Mouse (Mus musculus) hindbrain, embryonic 13.5 days (tissue): Measurements from ENCODE around the gene Rbpjl. TPM values are rescaled to one million over a fixed set of nuclear protein-coding genes. Genes with fewer than 3 reads are reported as not detected.

ENCODE experiments used
- ATAC-seq: fragments of 200-750 bp; cut with Nextera tagmentation; 2 replicates; pipeline ENCODE4 v1.8.0; 2017; ENCODE audit warnings: moderate TSS enrichment; ENCODE audit not compliant: low FRiP score
- H3K27ac ChIP-seq: fragments of 300-500 bp; sonication (generic); 2 replicates; pipeline ENCODE4 v1.5.1; 2015; ENCODE audit warnings: inconsistent platforms, mild to moderate bottlenecking, moderate library complexity
- H3K27me3 ChIP-seq: fragments of 300-500 bp; sonication (generic); 2 replicates; pipeline ENCODE4 v1.6.1; 2015; ENCODE audit warnings: mild to moderate bottlenecking, inconsistent platforms
- H3K36me3 ChIP-seq: fragments of 300-500 bp; sonication (generic); 2 replicates; pipeline ENCODE4 v1.6.1; 2015; ENCODE audit warnings: mild to moderate bottlenecking, inconsistent platforms
- H3K4me1 ChIP-seq: fragments of 300-500 bp; sonication (generic); replicated peaks from 2 replicates; pipeline ENCODE4 v1.6.1; 2015; ENCODE audit warnings: inconsistent platforms
- H3K4me2 ChIP-seq: fragments of 300-500 bp; sonication (generic); 2 replicates; pipeline ENCODE4 v1.6.1; 2015; ENCODE audit warnings: inconsistent platforms, mild to moderate bottlenecking, moderate library complexity
- H3K4me3 ChIP-seq: fragments of 300-500 bp; sonication (generic); 2 replicates; pipeline ENCODE4 v1.5.1; 2015; ENCODE audit warnings: mild to moderate bottlenecking, inconsistent platforms
- H3K9ac ChIP-seq: fragments of 300-500 bp; sonication (generic); 2 replicates; pipeline ENCODE4 v1.6.1; 2015; ENCODE audit warnings: mild to moderate bottlenecking, inconsistent platforms
- H3K9me3 ChIP-seq: fragments of 300-500 bp; sonication (generic); 2 replicates; pipeline ENCODE4 v1.6.1; 2016; ENCODE audit warnings: inconsistent platforms
- WGBS: fragments of 180-500 bp; shearing (Covaris S2); methylation state at CpG from one replicate; pipeline ENCODE4 v1.1.7; 2015; 5-methylcytosine and 5-hydroxymethylcytosine counted together
- polyA plus RNA-seq: library from polyadenylated mRNA; unstranded; fragments of >200 nt; fragmentation: Nextera tagmentation; extraction: Ambion mirVana; gene quantifications from 2 replicates; pipeline ENCODE4 v1.2.1, GENCODE M21; 2015

Rbpjl gene
- polyA plus RNA-seq, 1 experiment from 2014 or later, result 0.05 TPM

DNA sequence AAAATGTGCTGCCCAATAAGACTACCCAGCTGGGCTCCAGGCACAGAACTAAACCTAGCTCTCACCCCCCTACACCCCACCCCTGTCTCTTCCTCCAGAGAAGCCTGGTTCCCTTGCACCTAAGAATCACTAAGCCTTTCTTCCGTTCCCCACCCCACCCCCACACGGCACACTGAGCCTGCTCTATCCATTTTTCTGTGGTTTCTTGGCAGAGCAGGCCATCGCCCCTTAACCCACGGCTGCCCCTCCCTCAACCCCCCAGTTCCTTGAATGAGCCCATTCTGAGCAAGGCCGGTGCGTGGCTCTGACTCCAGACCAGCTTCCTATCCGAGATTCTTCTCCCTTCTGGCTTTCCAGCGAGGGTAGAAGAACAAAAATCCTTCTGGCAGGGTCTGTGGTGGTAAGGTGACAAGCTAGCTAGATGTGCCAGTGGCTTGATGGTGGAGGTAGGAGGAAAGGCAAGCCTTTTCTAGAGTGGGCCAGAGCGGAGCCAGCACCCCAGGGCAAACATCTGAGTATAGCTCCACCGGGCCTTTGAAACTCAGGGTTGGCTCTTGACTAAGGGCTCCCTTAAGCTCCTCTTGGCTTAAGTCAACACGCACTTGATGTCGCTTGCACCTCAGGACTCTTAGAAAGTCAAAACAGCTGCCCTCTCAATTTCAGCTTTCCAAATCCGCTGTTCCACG, 598 bp downstream of the Rbpjl start:
- no peaks in the 10 kb centered on the region for H3K9me3 ChIP-seq
- 11% methylated on average over 14 of the region's 14 CpGs for WGBS
- peak overlapping the region; percentile 63; the same call in 1 of the 2 replicates for H3K9ac ChIP-seq
- no peak overlapping the region for H3K27ac ChIP-seq
- H3K4me2 ChIP-seq, result 0 out of 2 replicates have a peak overlapping the region, but pooled peaks have one; percentile 64
- H3K27me3 ChIP-seq, result peaks cover 100% of the 10 kb centered on the region
- no peak for ATAC-seq
- peak overlapping the region; percentile 9; the same call in 1 of the 2 replicates for H3K4me3 ChIP-seq
- peaks cover 35% of the 10 kb centered on the region for H3K4me1 ChIP-seq
- no peaks in the 10 kb centered on the region for H3K36me3 ChIP-seq

DNA sequence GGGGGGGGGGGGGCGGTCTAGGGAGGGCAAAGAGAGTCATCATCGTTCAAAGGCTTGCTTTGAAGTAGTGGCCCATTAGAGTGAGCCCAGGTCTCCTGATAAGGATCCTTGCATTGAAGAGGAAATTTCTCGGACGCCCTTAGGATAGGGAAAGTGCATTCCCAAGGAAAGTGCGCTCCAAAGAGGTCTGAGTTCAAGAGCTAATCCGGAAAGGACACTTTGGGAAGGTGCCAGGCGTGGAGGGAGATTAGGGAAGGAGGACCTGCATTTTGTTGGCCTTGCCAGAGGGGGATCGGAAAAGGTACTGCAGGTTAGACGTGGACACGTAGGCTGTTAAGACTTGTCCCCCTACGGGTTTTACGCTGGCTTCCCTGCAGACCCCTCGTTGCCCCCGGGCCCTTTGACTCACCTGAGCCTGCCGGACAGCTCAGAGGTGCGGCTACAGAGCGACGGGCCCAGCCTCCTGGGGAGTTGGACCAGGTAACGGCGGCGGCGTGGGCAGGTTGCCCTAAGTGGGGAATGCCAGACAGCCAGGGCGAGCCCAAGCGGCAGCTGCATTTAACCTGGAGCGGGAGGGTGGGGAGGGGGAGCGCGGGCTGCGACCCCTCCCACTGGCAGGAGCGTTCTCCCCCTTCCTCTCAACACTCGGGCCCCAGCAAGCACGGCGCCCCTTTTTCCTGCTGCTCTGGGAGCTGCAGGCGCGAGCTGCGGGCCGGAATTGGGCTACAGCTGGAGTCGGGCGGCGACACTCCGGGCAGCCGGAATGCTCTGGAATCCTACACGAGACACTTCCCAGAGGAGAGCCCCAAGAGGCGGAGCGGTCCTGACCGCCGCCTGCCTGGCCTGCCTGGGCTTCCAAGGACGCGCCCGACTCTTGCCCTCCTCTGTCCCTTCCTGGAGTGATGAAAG, 1.4 kb downstream of the Rbpjl start:
- H3K4me3 ChIP-seq, result peak overlapping the region; percentile 36
- H3K27ac ChIP-seq, result no peak overlapping the region
- H3K27me3 ChIP-seq, result peaks cover 100% of the 10 kb centered on the region
- ATAC-seq, result no peak
- H3K9me3 ChIP-seq, result no peaks in the 10 kb centered on the region
- under 1% methylated on average over 49 of the region's 49 CpGs for WGBS
- H3K4me2 ChIP-seq, result peak overlapping the region; percentile 64
- H3K4me1 ChIP-seq, result peaks cover 35% of the 10 kb centered on the region
- no peaks in the 10 kb centered on the region for H3K36me3 ChIP-seq
- peak overlapping the region; percentile 63 for H3K9ac ChIP-seq

GRCm38 (mm10) chr2:164405060-164405459, 2.1 kb downstream of the Rbpjl start, which contains the start of gene Matn4:
TSS of gene Matn4 (minus strand) at chr2:164405160.
- peak within 1 kb of the TSS; percentile 36 for H3K4me3 ChIP-seq
- no peak within 1 kb of the TSS for H3K27ac ChIP-seq
- no peaks in the 10 kb centered on the region for H3K9me3 ChIP-seq
- H3K9ac ChIP-seq, result peak within 1 kb of the TSS; percentile 63
- ATAC-seq, result no peak
- peak within 1 kb of the TSS; percentile 64 for H3K4me2 ChIP-seq
- 6% methylated on average over 9 of the region's 9 CpGs for WGBS
- H3K4me1 ChIP-seq, result peaks cover 35% of the 10 kb centered on the region
- H3K36me3 ChIP-seq, result no peaks in the 10 kb centered on the region
- H3K27me3 ChIP-seq, result peaks cover 100% of the 10 kb centered on the region

DNA sequence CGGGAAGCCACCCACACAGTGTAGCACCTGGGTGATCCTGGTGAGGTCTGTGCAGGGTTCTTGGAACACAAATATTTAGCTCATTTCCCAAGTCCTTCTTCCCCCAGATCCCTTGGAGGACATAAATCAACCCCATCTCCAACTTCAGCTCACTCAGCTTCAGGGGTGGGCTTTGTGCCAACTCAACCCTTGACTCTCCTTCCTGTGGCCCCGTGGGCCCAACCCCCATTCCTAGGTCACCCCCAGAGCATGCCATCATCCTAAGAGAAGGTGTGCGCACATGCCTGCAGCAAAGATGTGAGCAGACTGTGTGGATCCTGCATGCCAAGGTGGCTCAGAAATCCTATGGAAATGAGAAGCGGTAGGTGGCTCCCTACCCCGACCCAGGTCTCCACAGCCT, 2.6 kb downstream of the Rbpjl start:
- Histone ChIP-seq H3K4me2 (no peak overlapping the region), H3K36me3 (no peaks in the 10 kb centered on the region), H3K27me3 (peaks cover 100% of the 10 kb centered on the region), H3K9ac (no peak overlapping the region), H3K4me3 (no peak overlapping the region), H3K27ac (no peak overlapping the region), H3K9me3 (no peaks in the 10 kb centered on the region), H3K4me1 (peaks cover 31% of the 10 kb centered on the region)
- 54% methylated on average over 5 of the region's 5 CpGs for WGBS
- ATAC-seq, result no peak

GRCm38 (mm10) chr2:164407708-164408107, 4.8 kb downstream of the Rbpjl start:
- ATAC-seq, result no peak
- Histone ChIP-seq H3K4me2 (no peak overlapping the region), H3K27me3 (peaks cover 84% of the 10 kb centered on the region), H3K9me3 (no peaks in the 10 kb centered on the region), H3K36me3 (no peaks in the 10 kb centered on the region), H3K4me1 (peaks cover 20% of the 10 kb centered on the region), H3K4me3 (no peak overlapping the region), H3K27ac (no peak overlapping the region), H3K9ac (no peak overlapping the region)
- 1% methylated on average over 22 of the region's 22 CpGs for WGBS

DNA sequence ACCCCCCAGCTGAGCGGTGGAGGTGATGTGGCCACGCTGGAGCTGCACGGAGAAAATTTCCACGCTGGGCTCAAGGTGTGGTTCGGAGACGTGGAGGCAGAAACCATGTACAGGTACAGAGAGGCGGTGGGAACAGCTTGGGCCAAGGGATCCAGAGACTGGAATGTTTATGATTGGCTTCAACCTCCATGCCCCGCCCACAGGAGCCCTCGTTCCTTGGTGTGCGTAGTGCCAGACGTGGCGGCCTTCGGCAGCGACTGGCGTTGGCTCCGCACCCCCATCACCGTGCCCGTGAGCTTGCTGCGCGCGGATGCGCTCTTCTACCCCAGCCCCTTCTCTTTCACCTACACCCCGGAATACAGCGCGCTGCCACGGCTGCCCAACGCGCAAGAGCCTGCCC, 11.2 kb downstream of the Rbpjl start:
- Histone ChIP-seq H3K36me3 (no peaks in the 10 kb centered on the region), H3K9ac (peak overlapping the region; percentile 49), H3K27ac (no peak overlapping the region), H3K9me3 (no peaks in the 10 kb centered on the region), H3K4me2 (peak overlapping the region; percentile 47), H3K4me3 (peak overlapping the region; percentile 24), H3K4me1 (0 out of 2 replicates have a peak, but pooled peaks cover 4% of the 10 kb centered on the region), H3K27me3 (peaks cover 38% of the 10 kb centered on the region)
- no peak for ATAC-seq
- 28% methylated on average over 28 of the region's 28 CpGs for WGBS

- peak overlapping the region; percentile 47 for H3K4me2 ChIP-seq
- H3K9ac ChIP-seq, result peak overlapping the region; percentile 49
Observed at GRCm38 (mm10) chr2:164414581-164414980, 11.6 kb downstream of the Rbpjl start.

GRCm38 (mm10) chr2:164417198-164417597, 14.3 kb downstream of the Rbpjl start:
- no peak for ATAC-seq
- H3K27me3 ChIP-seq, result peaks cover 20% of the 10 kb centered on the region
- H3K4me2 ChIP-seq, result no peak overlapping the region
- H3K9me3 ChIP-seq, result no peaks in the 10 kb centered on the region
- no peak overlapping the region for H3K4me3 ChIP-seq
- 0 out of 2 replicates have a peak, but pooled peaks cover 4% of the 10 kb centered on the region for H3K4me1 ChIP-seq
- no peak overlapping the region for H3K9ac ChIP-seq
- H3K36me3 ChIP-seq, result no peaks in the 10 kb centered on the region
- 2% methylated on average over 2 of the region's 2 CpGs for WGBS
- no peak overlapping the region for H3K27ac ChIP-seq

More at GRCm38 (mm10) chr2:164414581-164414980, 11.6 kb downstream of the Rbpjl start:
- Histone ChIP-seq H3K27ac (no peak overlapping the region), H3K27me3 (peaks cover 35% of the 10 kb centered on the region), H3K36me3 (no peaks in the 10 kb centered on the region), H3K4me1 (0 out of 2 replicates have a peak, but pooled peaks cover 4% of the 10 kb centered on the region), H3K9me3 (no peaks in the 10 kb centered on the region), H3K4me3 (peak overlapping the region; percentile 24)
- ATAC-seq, result no peak
- whole genome bisulfite sequencing, result 80% methylated on average over 10 of the region's 10 CpGs

- Histone ChIP-seq H3K4me3 (no peak overlapping the region), H3K4me1 (0 out of 2 replicates have a peak, but pooled peaks cover 4% of the 10 kb centered on the region), H3K9ac (no peak overlapping the region), H3K36me3 (no peaks in the 10 kb centered on the region), H3K27ac (no peak overlapping the region), H3K27me3 (peaks cover 20% of the 10 kb centered on the region), H3K9me3 (no peaks in the 10 kb centered on the region), H3K4me2 (no peak overlapping the region)
- WGBS, result 21% methylated on average over 3 of the region's 3 CpGs
- no peak for ATAC-seq
Observed at GRCm38 (mm10) chr2:164418308-164418875, 15.5 kb downstream of the Rbpjl start.

GRCm38 (mm10) chr2:164419489-164419888, 16.5 kb downstream of the Rbpjl start:
- H3K36me3 ChIP-seq, result no peaks in the 10 kb centered on the region
- no peak overlapping the region for H3K4me2 ChIP-seq
- WGBS, result 3% methylated on average over 3 of the region's 3 CpGs
- no peak overlapping the region for H3K27ac ChIP-seq
- H3K27me3 ChIP-seq, result peaks cover 10% of the 10 kb centered on the region; the same call in 1 of the 2 replicates
- H3K9me3 ChIP-seq, result no peaks in the 10 kb centered on the region
- H3K4me3 ChIP-seq, result no peak overlapping the region
- no peak overlapping the region for H3K9ac ChIP-seq
- H3K4me1 ChIP-seq, result no peaks in the 10 kb centered on the region
- ATAC-seq, result no peak

GRCm38 (mm10) chr2:164421306-164421705, 18.4 kb downstream of the Rbpjl start:
- ATAC-seq, result no peak
- H3K9me3 ChIP-seq, result no peaks in the 10 kb centered on the region
- no peak overlapping the region for H3K4me3 ChIP-seq
- H3K4me2 ChIP-seq, result no peak overlapping the region
- peaks cover 4% of the 10 kb centered on the region; the same call in 1 of the 2 replicates for H3K27me3 ChIP-seq
- H3K27ac ChIP-seq, result no peak overlapping the region
- no peak overlapping the region for H3K9ac ChIP-seq
- H3K36me3 ChIP-seq, result no peaks in the 10 kb centered on the region
- H3K4me1 ChIP-seq, result no peaks in the 10 kb centered on the region
- 94% methylated on average over 7 of the region's 7 CpGs for WGBS

DNA sequence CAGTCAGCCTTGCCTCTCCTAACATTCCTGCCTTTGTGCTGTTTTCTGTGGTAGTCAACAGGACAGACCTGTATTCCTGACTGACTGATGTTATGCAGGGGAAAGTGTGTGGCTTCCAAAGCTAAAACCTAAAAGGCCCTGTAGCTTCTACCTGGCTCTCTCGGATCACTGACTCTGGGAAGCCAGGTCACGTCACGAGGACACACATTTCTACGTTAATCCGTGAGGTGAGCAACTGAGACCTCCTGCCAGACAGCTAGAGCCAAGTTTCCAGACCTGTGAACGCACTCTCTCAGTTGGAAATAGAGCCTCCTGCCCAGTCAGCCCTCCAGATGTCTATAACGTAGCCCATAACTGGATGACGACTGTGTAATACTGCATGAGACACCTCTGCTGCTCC, 19.0 kb downstream of the Rbpjl start:
- peaks cover 4% of the 10 kb centered on the region; the same call in 1 of the 2 replicates for H3K27me3 ChIP-seq
- H3K9ac ChIP-seq, result no peak overlapping the region
- no peaks in the 10 kb centered on the region for H3K36me3 ChIP-seq
- H3K4me2 ChIP-seq, result no peak overlapping the region
- no peaks in the 10 kb centered on the region for H3K9me3 ChIP-seq
- H3K4me1 ChIP-seq, result no peaks in the 10 kb centered on the region
- 94% methylated on average over 8 of the region's 8 CpGs for WGBS
- no peak overlapping the region for H3K4me3 ChIP-seq
- no peak overlapping the region for H3K27ac ChIP-seq
- no peak for ATAC-seq
